Mouse (Mus musculus): Measurements from ENCODE around the gene Cdhr4. TPM values are rescaled to one million over a fixed set of nuclear protein-coding genes. Genes with fewer than 3 reads are reported as not detected.
A peak's percentile ranks its signal among the peaks of the same experiment; 100 is the strongest.
"Not testable (repeated sequence)": the region's sequence is repeated elsewhere in the genome, so short reads cannot be mapped to it uniquely, and the experiment has no call there.

Gene Cdhr4
- total RNA-seq, 2 experiments from 2014 or later: 1.7 to 2.6 TPM

- DNase-seq: no peak
Measured at GRCm38 (mm10) chr9:108010385-108010784, 18.1 kb downstream of the Cdhr4 start.

- DNase-seq: not testable (repeated sequence)
Measured at GRCm38 (mm10) chr9:108013577-108013976, 21.3 kb downstream of the Cdhr4 start.

GRCm38 (mm10) chr9:108017127-108017526 is 24.8 kb downstream of the Cdhr4 start:
- DNase-seq: no peak

GRCm38 (mm10) chr9:108020741-108021140 is 28.4 kb downstream of the Cdhr4 start:
- DNase-seq: no peak

GRCm38 (mm10) chr9:108023216-108023615 is 30.9 kb downstream of the Cdhr4 start:
- no peak for DNase-seq

- no peak for DNase-seq
Measured at GRCm38 (mm10) chr9:108026584-108026983, 34.3 kb downstream of the Cdhr4 start.

- no peak for DNase-seq
Measured at GRCm38 (mm10) chr9:108027867-108028266, 35.6 kb downstream of the Cdhr4 start.

GRCm38 (mm10) chr9:108032126-108032525 is 39.8 kb downstream of the Cdhr4 start:
- no peak for DNase-seq

- no peak for DNase-seq
Measured at GRCm38 (mm10) chr9:108035331-108036156, 43.2 kb downstream of the Cdhr4 start.

GRCm38 (mm10) chr9:108044751-108045492 is 52.6 kb downstream of the Cdhr4 start:
- DNase-seq: no peak

- DNase-seq: no peak
Measured at GRCm38 (mm10) chr9:108046582-108046981, 54.3 kb downstream of the Cdhr4 start.

- no peak for DNase-seq
Measured at GRCm38 (mm10) chr9:108047601-108048565, 55.6 kb downstream of the Cdhr4 start.

- DNase-seq: no peak
Measured at GRCm38 (mm10) chr9:108048566-108048955, 56.3 kb downstream of the Cdhr4 start.

GRCm38 (mm10) chr9:108049016-108049455 is 56.7 kb downstream of the Cdhr4 start, which contains the start of gene Gmppb:
Gene Gmppb, plus strand, starts transcription at chr9:108049242.
- peak; percentile 97 for DNase-seq

Other genes starting within 250 kb of the Cdhr4 start
- 100 to 1,000 TPM in 1 of 2 experiments, 10 to 100 TPM in 1; 97.7 to 131 TPM for gene Rbm5, start 221.5 kb upstream of the Cdhr4 start, total RNA-seq (2021)
- gene Rbm6, start 119.3 kb upstream of the Cdhr4 start, total RNA-seq (2021): 10 to 100 TPM; 35.9 to 56.7 TPM
- gene Mon1a, start 104.3 kb upstream of the Cdhr4 start, total RNA-seq (2021): 10 to 100 TPM; 11.1 to 13.1 TPM
- 1 to 10 TPM; 5.6 to 8.5 TPM for gene Mst1r, start 85.6 kb upstream of the Cdhr4 start, total RNA-seq (2021)
- not detected for gene Actl11, start 64.0 kb upstream of the Cdhr4 start, total RNA-seq (2021)
- 1 to 10 TPM; 1.6 to 2.7 TPM for gene Camkv, start 56.8 kb upstream of the Cdhr4 start, total RNA-seq (2021)
- gene Traip, start 42.4 kb upstream of the Cdhr4 start, total RNA-seq (2021): 1 to 10 TPM; 5.1 to 7.4 TPM
- 10 to 100 TPM; 19.0 to 22.5 TPM for gene Uba7, start 17.0 kb upstream of the Cdhr4 start, total RNA-seq (2021)
- under 1 TPM; 0.48 to 0.85 TPM for gene Gm20661, start 9.4 kb upstream of the Cdhr4 start, total RNA-seq (2021)
- gene Inka1, start 6.6 kb upstream of the Cdhr4 start, total RNA-seq (2021): 10 to 100 TPM; 18.6 to 18.7 TPM
- 1 to 10 TPM; 1.1 to 1.6 TPM for gene Gm20662, start 3.9 kb downstream of the Cdhr4 start, total RNA-seq (2021)
- gene Ip6k1, start 10.0 kb downstream of the Cdhr4 start, total RNA-seq (2021): 10 to 100 TPM; 88.7 to 97.3 TPM
- gene Gmppb, start 56.7 kb downstream of the Cdhr4 start, total RNA-seq (2021): 10 to 100 TPM; 18.5 to 21.0 TPM
- 1 to 10 TPM; 2.7 to 3.4 TPM for gene Amigo3, start 60.7 kb downstream of the Cdhr4 start, total RNA-seq (2021)
- 10 to 100 TPM; 12.8 to 28.1 TPM for gene Mst1, start 87.9 kb downstream of the Cdhr4 start, total RNA-seq (2021)
- gene Rnf123, start 90.8 kb downstream of the Cdhr4 start, total RNA-seq (2021): 10 to 100 TPM; 54.3 to 71.9 TPM
- gene Apeh, start 102.1 kb downstream of the Cdhr4 start, total RNA-seq (2021): 10 to 100 TPM; 72.2 to 81.8 TPM
- gene Bsn, start 197.9 kb downstream of the Cdhr4 start, total RNA-seq (2021): 1 to 10 TPM; 1.7 to 2.7 TPM